Mouse (Mus musculus) WW6 (cell line): Measurements from ENCODE around the gene Tmem199.

Source experiments
- DNase-seq: peaks from one replicate; pipeline ENCODE4 v3.0.0-alpha.2; 2013; ENCODE audit warnings: low read depth, low spot score

The Tmem199 gene

DNA sequence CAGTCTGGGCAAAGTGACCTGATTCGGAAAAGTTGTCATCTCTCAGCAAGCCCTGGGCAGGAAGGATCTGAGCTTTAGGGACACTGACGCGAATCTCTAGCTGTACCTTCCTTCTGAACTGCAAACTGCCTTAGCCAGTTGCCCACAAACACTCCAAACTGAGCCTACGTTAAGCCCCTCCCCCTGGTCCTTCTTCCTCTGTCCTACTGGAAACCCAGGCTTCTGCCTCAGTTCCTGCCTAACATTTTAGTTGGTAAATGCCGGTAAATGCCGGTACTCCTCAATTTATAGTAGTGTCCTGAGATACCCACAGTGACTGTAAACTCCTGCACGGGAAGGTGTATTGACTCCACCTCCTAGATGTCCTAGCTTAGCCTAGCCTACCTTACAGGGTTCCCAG lies 28.3 kb downstream of the Tmem199 start:
- no peak for DNase-seq

DNA sequence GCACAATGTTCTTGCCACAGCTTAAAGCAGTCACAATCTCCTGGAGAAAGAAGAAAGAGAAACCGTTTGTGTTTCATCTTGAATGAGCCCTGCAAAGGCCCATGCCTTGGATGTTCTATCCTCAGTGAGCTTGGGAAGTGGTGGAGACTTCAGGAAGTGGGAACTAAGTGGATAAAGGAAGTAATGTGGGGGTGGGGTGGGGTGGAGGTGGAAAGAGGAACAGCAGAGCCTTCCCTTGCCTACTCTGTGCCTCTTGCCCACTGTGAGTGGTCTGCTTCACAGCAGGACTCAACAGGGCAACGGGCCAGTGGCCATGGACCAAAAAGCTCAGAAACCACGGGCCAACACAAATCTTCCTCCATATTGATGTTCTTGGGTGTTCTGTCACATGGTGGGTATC lies 36.7 kb downstream of the Tmem199 start:
- DNase-seq: no peak

DNA sequence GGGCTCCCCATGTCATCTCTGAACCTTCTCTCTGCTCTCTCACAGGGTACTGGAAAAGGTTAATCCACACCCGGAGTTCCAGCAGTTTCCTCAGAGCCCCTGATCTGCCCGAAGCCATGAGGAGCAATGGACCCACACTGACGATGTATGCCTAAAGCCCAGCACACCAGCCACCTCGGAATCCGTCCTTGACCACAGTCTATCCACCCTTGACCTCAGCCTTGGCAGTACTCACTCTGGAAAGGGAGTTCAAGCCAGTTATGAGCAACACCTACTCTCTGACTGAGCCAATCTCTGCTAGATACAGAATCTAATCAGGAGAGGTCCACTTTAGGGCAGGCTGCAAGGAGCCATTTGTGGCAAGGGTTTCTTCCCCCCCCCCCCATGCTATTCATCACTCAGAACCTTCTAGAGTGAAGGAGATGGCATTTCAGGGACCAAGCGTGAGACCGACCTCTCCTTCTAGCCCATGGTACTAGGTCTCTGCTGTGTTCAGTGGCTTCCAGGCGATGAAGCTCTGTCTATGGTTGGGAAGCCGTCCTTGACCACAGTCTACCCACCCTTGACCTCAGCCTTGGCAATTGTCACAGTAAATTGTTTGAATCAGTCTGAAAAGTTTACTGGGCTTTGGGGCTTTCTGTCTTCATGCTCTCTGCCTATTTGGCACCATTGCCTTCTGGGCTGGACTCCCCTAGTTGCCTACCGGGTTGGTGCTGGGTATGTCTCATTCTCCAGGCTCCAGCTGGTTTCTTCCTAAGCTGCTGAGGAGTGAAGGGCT lies 40.5 kb downstream of the Tmem199 start:
- DNase-seq: no peak

DNA sequence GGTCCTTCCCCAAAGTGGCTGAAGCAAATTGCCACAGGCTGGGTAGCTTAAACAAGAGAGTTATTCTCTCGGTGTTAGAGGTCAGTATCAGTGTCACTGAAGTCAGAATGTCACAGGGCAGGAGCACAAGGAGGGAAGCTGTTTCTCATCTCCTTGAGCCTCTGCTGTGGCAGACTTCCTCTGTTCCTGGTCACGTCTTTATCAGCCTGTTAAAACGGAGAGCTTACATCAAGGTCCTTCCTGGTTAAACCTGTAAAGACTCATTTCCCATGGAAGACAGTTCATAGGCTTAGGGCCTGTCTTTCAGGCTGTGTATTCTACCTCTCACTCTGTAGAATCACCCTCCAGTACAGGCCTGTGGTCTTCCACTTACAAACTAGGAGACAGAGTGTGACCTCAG lies 44.0 kb downstream of the Tmem199 start:
- DNase-seq: no peak

DNA sequence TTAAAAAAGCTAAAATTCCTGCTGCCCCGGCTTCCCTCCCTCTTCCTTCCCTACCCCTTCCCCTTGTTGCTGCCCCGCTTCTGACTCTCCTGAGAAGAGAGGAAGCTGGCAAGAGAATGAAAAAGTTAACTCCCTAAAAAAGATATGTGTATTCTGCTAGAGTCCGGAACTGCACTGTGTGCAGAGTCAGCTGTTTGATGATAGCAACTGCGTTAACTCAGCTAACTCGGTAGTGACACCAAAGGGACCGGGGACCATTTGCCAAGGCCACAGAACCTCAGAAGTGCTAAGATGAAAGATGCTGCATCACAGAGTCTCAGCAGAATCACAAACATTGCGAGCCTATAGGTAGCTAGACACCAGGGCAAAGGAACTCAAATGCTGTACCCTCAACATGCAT lies 44.5 kb downstream of the Tmem199 start:
- no peak for DNase-seq

DNA sequence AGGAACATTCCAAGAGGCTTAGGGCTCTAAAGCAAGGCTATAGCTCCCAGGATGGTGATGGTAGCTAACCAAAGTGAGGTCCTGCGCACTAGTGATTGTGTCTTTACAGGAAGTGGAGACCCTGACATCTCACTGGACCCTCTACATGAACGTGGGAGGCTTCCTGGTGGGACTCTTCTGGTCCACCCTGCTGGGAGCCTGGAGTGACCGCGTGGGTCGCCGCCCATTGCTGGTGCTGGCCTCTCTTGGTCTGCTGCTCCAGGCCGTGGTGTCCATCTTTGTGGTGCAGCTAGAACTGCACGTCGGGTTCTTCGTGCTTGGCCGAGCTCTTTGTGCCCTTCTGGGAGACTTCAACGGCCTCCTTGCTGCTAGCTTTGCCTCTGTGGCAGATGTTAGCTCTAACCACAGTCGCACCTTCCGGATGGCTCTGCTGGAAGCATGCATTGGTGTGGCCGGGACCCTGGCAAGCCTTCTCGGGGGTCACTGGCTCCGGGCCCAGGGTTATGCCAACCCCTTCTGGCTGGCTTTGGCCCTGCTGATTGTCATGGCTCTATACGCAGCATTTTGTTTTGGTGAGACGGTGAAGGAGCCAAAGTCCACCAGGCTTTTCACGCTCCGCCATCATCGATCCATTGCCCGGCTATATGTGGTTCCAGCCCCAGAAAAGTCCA lies 45.6 kb downstream of the Tmem199 start:
- DNase-seq: no peak

DNA sequence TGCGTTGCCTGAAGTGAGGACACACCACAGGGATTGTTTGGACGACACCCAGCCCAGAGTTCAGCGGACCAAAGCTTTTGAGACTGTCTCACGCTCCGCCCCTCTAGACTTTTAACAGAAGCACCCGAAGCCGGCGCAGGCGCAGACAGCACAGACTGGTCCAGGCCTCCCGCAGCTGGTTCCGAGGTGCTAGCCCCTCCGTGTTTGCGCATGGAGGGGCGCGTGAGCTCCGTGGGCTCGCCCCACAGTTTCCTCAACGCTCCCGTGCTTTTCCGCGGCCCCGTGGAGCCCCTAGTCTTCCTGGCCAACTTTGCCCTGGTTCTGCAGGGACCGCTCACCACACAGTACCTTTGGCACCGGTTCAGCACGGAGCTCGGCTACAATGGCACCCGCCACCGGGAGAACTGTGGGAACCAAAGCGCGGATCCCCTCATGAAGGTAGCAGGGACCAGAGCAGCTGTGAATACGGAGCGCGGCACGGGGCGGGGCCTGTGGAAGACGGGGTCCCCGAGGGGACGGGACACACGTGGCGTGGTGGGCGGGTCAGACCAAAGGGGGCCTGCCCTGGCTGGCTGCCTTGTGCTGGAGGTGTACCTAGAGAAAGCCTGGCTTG lies 46.3 kb downstream of the Tmem199 start, which contains the start of gene Slc46a1:
TSS of gene Slc46a1 (plus strand) at position 130 of the 613 bp plus-strand sequence.
- DNase-seq: peak; percentile 75

DNA sequence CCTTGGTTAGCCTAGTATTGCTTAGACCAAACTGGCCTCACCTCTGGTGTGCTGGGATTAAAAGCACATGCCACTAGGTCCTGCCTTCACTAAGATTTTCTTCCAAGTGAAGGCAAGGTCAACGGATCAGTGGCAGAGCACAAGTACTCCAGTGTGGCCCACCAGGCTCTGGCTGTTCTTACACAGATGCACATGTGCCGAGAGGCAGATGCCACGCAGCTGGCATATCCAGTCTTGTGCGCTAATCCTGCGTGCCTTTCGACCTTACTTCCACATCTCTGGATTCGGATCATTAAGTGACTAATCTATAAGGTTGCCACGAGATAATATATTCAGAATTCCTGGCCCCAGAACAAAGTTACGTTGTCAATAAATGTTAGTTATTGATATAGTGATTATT lies 46.9 kb downstream of the Tmem199 start:
- DNase-seq: no peak

DNA sequence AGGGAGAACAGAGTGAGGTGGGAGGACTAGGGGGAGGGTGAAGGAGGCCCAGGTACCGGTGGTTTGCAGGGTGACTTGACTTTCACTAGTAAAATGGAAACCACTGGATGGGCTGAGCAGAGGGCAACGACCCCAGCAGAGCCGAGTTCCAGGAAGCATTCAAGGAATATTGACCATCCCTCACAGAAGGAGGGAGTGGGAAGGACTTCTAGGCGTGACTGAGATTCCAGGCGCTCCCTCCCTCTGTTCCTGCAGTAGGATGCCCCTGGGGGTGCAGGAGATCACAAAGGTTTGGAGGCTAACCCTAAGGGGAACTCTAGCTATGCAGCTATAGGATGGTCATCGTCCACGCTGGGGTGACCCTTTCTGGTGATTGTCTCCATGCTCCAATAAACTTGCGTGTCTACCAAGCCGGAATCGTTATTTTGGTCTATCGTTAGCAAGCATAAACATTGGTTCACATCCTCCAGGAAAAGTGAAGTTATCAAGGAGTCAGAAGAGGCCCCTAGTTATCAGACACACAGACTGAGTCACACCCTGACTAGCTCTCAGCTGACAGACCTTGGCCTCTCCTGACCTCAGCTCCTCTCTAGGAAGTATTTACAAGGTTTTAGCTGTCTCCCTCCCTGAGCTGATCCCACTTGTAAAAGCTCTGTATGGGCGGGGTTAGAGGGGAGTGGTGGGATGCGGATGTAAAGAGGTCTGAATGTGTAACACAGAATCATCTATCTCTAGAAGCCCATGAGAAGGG lies 48.5 kb downstream of the Tmem199 start:
- no peak for DNase-seq

DNA sequence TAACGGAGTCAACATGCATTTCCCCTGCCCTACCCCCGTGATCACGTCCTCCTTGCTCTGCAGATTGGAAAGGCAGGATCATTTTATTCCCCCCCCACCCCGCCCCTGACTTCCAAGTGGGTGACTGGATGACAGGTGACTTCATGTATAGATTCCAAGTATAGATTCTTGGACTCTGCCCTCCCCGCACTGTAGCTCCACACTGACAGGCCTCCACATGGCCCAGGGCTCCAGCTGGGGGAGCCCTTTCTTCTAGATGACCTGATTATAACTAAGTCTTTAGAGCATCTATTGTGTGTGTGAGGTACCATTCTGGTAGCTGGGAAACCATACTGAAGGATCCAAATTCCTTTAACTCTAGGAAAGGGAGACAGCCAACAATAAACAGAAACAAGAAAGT lies 49.3 kb downstream of the Tmem199 start:
- DNase-seq: no peak

DNA sequence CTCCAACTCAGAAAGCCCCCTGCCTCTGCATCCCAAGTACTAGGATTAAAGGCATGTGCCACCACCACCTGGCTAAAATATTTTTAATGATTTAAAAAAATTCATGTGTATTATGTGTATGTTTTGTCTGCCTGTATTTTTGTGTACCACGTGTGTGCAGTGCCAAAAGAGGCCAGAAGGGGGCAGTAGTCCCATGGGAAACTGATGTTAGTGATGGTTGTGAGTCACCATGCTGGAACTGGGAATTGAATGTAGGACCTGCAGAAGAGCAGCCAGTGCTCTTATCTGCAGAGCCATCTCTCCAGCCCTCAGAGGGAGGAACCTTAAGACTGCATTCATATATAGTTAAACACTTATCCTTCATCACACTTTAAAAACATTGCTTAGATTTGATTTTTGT lies 50.1 kb downstream of the Tmem199 start:
- no peak for DNase-seq

DNA sequence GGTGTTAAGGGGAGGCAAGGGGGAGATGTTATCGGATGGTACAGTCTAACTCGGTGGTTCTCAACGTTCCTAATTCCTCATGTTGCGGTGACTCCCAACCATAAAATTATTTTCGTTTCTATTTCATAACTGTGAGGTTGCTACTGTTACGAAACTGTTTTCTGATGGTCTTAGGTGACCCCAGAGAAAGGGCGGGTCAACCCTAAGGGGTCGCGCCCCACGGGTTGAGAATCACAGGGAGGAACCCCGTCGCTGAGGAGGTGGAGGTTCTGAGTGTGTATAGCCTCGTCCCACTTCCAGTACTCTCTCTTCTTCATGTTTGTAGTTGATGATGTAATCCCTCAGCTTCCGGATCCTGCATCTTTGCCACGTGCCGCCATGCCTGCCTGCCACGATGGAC lies 53.2 kb downstream of the Tmem199 start:
- no peak for DNase-seq
